Comparison of ENCODE assay signal across 10 mouse cellular contexts in the genomic region with DNA sequence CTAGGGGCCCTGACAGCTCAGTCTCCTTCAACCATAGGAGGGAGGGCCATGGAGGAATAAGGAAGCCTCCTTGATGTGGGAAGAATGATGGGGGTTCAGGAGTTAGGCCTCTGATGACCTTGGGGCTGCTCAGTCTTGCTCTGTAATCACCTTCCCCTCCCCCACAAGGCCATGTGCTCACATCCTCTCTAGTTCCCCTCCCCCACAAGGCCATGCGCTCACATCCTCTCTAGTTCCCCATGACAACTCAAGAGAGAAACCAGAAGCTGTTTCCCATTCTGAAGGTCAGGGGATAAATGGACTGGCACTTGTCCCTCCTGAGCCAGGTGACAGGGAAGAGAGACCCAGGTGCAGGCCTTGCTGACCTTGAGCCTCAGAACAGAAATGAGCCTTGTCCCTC.
DNase-seq lines count a peak whose midpoint lies in the region; ATAC-seq and TF ChIP-seq lines count a peak whose summit lies in the region.
"Had no signal": no experiment of that assay in that cellular context is flagged by ENCODE, and none has a peak within 500 bp of the region (broad histone marks: within the 10 kb centered on the region; RNA-seq: fewer than 3 reads in every experiment).

No protein-coding gene starts in this region.

- DNase-seq in adrenal gland, postnatal 10 days, result peak; percentile 37
- no peak for DNase-seq in adrenal gland, postnatal 25 days
- DNase-seq in liver, postnatal 0 days, result peak; percentile 24
- DNase-seq in thymus, adult 18-20 months, result peak; percentile 36 to 57
- no peak for DNase-seq in lung, adult 18-20 months
- DNase-seq in left cerebral cortex, adult 8-10 months (ENCODE audit: low spot score in 2 of 2), result no peak
- DNase-seq: heart, adult 18-20 months had no signal

- no peaks in the 10 kb centered on the region for H3K27me3 ChIP-seq in liver, postnatal 0 days (ENCODE audit: insufficient read depth, low read length)
- no peaks in the 10 kb centered on the region for H3K27me3 ChIP-seq in liver, embryonic 12.5 days (replicated peaks)
- H3K27me3 ChIP-seq: intestine, embryonic 15.5 days had no signal

- no peak for ATAC-seq in liver, postnatal 0 days
- ATAC-seq in liver, embryonic 12.5 days, result no peak
- 0 out of 2 replicates have a peak, but pooled peaks have one; percentile 13 for ATAC-seq in common myeloid progenitor, adult 5-6 weeks (replicated peaks; ENCODE audit: low read depth, poor library complexity, severe bottlenecking)
- ATAC-seq: intestine, embryonic 15.5 days had no signal

- H3K4me1 ChIP-seq in liver, postnatal 0 days (ENCODE audit: insufficient read depth), result no peaks in the 10 kb centered on the region
- no peaks in the 10 kb centered on the region for H3K4me1 ChIP-seq in liver, embryonic 12.5 days
- H3K4me1 ChIP-seq: intestine, embryonic 15.5 days had no signal

- H3K9ac ChIP-seq in liver, postnatal 0 days (replicated peaks), result no peak overlapping the region
- no peak overlapping the region for H3K9ac ChIP-seq in liver, embryonic 12.5 days
- H3K9ac ChIP-seq: intestine, embryonic 15.5 days had no signal

- H3K4me3 ChIP-seq in liver, postnatal 0 days (ENCODE audit: low read depth, low read length), result no peak overlapping the region
- H3K4me3 ChIP-seq in liver, embryonic 12.5 days, result no peak overlapping the region
- H3K4me3 ChIP-seq: intestine, embryonic 15.5 days had no signal

- no peak for TF ChIP-seq CTCF in liver, postnatal 0 days (IDR thresholded peaks at IDR 0.05; ENCODE audit: low read depth)

- H3K4me2 ChIP-seq in liver, postnatal 0 days (ENCODE audit: low read depth, low read length), result no peak overlapping the region
- H3K4me2 ChIP-seq in liver, embryonic 12.5 days, result no peak overlapping the region
- H3K4me2 ChIP-seq: intestine, embryonic 15.5 days had no signal

- peaks cover 4% of the 10 kb centered on the region for H3K36me3 ChIP-seq in liver, postnatal 0 days (replicated peaks; ENCODE audit: insufficient read depth, low read length)
- 0 out of 2 replicates have a peak, but pooled peaks cover 10% of the 10 kb centered on the region for H3K36me3 ChIP-seq in liver, embryonic 12.5 days

- H3K9me3 ChIP-seq in liver, postnatal 0 days (ENCODE audit: low read length), result no peaks in the 10 kb centered on the region
- H3K9me3 ChIP-seq in liver, embryonic 12.5 days (replicated peaks), result no peaks in the 10 kb centered on the region
- H3K9me3 ChIP-seq: intestine, embryonic 15.5 days had no signal

- 18% methylated on average over 1 of the region's 1 CpGs for WGBS in liver, postnatal 0 days (ENCODE audit: insufficient replicate concordance)
- 20% methylated on average over 1 of the region's 1 CpGs for WGBS in liver, embryonic 12.5 days (ENCODE audit: insufficient replicate concordance)

- no peak for TF ChIP-seq EP300 in liver, postnatal 0 days (IDR thresholded peaks at IDR 0.05; ENCODE audit: low read depth)

- no peak overlapping the region for H3K27ac ChIP-seq in liver, postnatal 0 days (ENCODE audit: low read depth)
- no peak overlapping the region for H3K27ac ChIP-seq in liver, embryonic 12.5 days
- H3K27ac ChIP-seq: intestine, embryonic 15.5 days had no signal

Comparison
In these comparisons a context has a peak if more than half of its experiments do, and no peak if none do; other contexts are left out.
1. DNase-seq: peak in adrenal gland, postnatal 10 days (single experiment), liver, postnatal 0 days (single experiment) and thymus, adult 18-20 months (2 of 2); none in adrenal gland, postnatal 25 days (single experiment), lung, adult 18-20 months (0 of 2) and left cerebral cortex, adult 8-10 months (0 of 2).